Mouse (Mus musculus) T-helper 2 cell (primary cell): ENCODE measurements around the gene Mre11a.

Source experiments
- in situ Hi-C: fragments of 300-600 bp; cut with MboI, MseI; formaldehyde crosslinking; loops from one replicate; pipeline ENCODE4 v1.15.1; 2025; ENCODE audit warnings: high pct_unique_total_duplicates

Gene Mre11a

DNA sequence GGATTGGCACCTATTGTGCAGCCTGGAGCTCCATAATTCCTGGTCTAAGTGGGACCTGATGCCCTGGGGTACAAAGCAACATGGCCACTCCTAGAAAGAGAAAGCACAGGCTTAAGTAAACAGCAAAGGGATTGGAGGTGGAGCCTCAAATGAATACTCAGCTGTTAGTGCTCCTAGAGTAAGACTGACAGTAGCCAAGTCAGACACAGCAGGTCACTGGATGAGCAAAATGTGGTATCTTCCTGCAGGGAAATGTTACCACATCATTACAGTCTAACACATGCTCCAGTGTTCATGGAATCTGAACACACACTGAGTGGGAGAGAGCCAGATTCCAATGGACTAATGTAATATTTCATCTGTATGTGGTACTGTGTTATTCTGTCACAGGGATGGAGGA, 36.9 kb downstream of the Mre11a start:
- in situ Hi-C loops, result no loop called here

DNA sequence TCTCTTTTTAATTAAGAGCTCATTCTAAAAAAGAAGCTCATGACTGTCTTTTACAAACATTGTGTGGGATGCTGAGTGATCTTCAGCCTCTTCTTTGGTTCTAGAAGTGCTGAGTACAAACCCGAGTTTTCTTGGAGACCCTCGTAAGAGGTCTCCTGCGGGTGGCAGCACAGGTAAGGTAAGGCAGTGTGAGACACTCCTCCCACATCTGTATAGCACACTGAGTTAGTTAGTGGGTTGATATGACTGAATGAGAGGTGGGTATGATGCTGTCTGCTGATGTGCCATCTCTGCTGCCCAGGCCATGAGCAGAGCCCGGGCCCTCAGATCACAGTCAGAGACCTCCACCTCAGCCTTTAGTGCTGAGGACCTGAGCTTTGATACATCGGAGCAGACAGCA, 40.4 kb downstream of the Mre11a start:
- in situ Hi-C loops, result loop anchor here (5.0 kb wide), 1 partner anchor 33 kb away; no protein-coding TSS in a partner anchor

DNA sequence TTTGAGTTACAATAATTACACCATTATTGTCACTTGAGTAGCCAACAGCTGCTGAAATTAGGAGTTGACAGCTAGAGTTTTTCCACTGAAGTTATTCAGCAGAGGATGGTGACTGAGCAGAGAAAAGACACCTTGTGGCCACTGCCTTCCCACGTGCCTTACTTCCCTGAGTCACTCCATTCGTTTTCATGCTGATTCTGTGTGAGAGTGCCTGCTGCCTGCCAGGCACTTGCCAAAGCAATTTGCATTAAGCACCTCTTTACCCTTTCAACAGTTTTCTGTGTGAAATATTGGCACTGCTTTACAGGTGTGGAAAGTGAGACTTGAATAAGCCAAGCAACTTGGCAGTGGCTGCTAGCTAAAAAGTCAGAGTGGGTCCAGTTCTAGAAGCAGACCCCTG, 43.4 kb downstream of the Mre11a start:
- in situ Hi-C loops, result loop anchor here (5.0 kb wide), 1 partner anchor 36 kb away; no protein-coding TSS in a partner anchor

DNA sequence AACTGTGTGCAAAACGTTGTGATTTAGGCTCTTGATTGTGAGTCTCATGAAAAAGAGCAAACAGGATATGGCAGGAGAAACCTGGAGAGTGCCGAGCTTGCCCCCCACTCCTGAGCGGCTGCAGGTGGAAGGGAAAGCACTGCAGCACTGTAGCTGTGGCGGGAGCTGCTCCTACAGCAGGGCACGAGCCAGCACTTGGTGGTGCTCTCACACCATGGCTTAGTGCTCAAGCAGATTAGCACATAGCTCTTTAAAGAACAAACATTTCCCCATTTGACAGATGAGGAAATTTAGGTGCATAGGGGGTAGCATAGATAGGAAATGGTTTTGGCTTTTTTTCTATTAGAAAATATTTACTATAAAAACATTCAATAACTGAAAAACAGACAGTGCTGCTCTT, 47.6 kb downstream of the Mre11a start:
- in situ Hi-C loops, result no loop called here

DNA sequence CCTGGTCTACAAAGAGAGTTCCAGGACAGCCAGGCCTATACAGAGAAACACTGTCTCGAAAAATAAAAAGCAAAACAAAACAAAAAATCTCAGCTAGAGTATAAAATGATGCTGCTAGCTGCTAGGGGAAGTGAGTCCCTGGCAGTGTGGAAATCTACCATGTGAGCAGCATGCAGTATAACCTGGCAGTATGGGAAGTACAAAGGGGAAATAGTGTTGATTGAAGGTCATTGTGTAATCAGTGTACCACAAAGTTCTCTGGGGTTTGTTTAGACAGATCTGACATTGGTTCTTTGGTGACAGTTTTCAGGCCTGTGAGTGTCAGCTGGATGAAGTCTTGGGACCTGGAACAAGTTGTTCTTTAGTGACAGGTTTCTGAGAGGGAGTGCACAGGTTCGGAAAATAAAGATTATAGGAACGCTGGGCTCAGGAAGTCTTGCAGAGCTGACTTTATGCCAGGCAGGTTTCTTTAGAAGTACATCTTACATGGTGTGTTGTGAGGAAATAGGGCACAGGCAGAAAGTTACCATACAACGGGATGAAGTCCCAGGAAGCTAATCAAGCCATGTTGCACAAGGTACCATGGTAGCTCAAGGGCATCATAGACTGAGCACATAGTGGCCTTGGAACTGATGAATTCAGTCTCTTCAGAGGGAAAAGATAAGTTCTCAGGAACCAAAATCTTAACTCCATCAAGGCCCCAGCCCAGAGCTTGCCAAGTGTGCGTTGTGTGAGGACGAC, 51.1 kb downstream of the Mre11a start:
- in situ Hi-C loops, result no loop called here

DNA sequence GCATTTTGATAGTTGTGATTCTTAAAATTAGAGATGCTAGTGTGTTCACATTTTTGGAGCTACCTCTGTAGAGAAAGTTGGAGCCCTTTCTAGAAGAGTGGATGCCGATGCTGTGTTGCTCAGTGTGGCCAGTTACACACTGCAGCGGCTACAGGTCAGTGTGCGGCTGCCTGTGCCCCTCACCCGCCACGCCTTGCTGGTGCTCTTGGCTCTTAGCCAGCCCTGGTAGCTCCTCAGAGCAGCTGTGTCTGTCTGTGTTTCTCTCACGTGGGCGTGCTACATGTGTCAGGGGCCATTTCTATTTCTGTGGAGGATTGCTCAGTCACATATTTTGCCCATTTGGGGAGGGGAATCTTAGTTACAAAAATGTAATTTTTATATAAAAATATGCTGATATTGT, 55.1 kb downstream of the Mre11a start:
- in situ Hi-C loops, result no loop called here

DNA sequence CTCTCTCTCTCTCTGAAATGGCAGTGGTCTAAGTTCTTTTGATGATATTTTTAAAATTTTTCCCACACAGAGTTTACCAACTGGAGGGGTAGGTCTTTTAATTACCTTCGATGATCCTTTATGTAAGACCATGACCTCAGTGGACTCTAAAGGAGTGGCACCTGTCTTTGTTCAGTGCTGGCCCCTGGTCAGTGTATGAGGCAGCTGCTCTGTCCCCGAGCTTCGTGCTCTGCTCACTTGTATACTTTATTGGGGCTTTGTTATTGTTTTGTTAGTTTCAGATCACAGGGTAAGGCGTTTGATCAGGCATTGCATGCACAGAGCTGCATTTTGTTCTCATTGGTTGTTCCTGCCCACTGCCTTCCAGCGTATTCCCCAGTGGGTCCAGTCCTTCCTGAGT, 55.5 kb downstream of the Mre11a start:
- in situ Hi-C loops, result no loop called here

DNA sequence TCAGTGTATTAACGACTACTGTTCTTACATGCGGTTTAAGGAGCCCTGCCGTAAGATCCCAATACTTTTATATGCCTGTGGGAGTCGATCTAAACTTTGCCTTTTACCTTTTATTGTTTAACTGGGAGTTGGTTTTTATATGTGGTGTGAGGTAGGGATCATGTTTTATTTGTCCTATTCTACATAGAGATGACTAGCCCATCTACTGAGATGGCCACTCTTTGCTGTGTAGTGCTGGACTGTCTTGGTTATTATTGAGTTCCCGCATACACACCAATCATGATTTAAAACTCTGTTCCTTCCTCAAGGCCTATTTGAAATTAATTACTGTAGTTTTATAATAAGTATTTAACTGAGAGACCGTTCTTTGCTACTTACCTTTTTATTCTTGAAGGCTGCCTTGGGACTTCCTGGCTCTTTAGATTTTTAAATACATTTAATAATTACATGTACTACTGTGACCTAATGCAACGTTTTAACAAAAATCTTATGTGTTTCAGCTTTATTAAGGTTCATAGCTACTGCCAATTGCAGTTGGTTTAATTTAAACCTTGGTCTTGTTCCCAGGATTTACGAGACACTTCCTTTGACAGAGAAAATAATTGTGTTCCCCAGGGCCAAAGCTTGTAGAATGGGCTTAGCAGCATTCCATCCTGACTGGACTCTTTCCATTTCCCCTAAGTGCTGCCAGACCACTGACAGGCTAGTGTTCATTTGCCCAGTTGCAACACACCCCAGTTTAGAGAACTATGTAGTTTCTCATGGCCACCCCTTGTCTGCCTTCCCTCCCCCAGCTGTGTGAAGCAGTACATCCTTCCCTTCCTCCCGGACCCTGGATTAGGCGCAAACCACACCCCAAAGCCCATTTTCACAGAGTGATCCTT, 57.7 kb downstream of the Mre11a start:
- in situ Hi-C loops, result no loop called here

DNA sequence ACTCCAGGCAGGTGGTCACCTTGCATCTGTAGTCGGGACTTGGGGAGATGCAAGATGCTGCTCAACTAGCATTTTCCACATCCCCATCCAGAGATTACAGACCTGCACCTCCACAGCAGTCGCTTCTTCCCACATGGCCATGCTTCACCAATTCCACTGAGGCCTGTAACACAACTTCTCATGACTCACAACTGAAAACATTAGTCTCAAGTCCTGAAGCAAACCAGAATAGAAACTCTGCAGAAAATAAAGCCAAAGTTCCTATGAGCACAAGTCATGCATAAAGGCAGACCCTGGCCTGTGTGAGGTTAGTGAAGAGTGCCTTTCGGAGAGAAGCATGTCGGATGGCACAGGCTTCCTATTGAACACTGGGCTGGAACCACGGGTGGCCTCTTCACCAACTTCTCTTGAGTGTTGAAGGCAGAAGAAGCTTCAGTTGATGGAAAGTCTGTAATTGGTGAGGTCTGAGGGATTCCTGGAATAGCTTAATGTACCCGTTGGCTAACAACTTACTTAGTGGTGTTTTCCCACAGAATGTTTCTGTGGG, 58.9 kb downstream of the Mre11a start:
- in situ Hi-C loops, result no loop called here

DNA sequence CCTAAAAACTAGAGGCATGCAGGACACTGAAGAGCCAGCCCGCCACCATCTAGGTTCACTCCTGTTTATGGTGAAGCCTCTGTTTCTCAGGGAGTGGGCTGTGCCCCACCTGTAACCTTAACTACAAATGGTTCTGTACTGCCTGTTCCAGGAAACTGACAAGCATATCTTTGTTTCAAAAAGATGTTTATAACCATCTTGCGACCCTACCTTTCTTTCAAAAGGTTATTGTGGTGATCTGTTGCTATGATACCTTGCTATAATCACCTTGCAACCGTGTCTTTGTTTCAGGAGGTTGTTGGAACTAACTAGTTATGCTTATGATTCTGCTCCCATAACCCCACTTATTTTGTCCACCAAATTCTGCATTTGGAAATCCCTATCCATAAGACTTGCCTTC, 59.4 kb downstream of the Mre11a start:
- in situ Hi-C loops, result no loop called here

DNA sequence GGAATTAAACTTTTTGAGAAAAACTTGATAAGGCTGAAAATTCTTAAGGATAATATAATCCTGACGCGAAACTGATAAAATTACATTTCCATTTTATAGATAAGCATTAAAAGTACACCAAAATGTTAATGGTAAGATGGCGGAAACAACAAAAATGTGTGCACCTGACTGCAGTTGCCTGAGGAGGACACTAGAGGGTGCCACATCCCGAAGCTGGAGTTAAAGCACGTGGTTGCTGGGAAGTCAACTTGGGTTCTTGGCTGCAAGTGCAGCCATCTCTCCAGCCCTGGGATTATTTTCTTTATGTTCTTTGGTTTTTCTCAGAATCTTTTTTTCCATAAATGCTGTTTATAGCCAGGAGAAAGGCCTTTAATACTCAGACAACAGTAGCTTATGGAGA, 62.0 kb downstream of the Mre11a start:
- in situ Hi-C loops, result loop anchor here (5.0 kb wide), 1 partner anchor 171 kb away; no protein-coding TSS in a partner anchor

DNA sequence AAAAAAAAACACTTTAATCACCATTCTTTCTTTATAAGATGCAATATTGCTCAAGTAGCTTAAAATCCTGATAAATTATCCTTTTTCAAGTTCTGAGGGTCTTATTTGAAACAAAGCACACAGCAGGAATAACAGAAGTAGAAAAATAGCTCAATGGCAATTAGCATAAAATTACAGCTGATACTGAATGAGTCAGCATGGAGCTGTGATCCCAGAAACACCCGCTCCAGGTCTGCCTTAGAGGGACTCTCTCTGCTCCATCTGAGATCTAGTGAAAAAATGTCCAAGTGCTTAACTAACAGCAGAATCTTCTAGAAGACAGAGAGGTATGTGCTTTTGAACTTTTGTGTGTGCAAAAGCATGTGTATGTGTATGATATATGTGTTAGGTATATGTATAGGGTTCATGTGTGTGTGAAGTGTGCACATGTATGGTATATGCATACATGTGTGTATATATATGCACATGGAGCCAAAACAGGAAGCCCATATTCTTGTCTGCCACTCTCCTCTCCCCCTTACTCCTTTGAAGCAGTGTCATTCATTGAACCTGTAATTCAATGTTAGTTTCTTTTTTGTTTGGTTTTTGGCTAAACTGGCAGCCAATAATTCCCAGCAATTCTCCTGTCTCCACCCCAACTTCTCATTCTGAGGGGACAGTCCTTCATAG, 63.9 kb downstream of the Mre11a start:
- in situ Hi-C loops, result loop anchor here (5.0 kb wide), 1 partner anchor 169 kb away; no protein-coding TSS in a partner anchor

DNA sequence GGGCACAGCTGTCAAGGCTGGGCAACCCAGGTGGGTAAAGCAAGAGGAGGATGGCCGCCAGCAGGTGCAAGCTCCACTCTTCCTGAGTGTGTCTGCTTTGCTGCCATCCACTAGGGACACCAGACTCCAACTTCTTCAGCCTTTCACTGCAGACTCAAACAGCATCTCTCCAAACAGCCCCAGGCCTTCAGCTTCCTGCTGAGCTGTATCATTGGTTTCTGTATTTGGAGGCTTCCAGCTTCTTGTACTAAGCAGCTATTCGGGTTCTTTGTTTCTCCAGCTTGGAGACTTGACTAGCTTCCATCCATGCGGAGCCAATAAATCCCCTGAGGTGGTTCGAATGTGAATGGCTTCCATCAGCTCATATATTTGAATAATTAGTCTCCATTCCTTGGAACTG, 70.1 kb downstream of the Mre11a start:
- in situ Hi-C loops, result no loop called here

DNA sequence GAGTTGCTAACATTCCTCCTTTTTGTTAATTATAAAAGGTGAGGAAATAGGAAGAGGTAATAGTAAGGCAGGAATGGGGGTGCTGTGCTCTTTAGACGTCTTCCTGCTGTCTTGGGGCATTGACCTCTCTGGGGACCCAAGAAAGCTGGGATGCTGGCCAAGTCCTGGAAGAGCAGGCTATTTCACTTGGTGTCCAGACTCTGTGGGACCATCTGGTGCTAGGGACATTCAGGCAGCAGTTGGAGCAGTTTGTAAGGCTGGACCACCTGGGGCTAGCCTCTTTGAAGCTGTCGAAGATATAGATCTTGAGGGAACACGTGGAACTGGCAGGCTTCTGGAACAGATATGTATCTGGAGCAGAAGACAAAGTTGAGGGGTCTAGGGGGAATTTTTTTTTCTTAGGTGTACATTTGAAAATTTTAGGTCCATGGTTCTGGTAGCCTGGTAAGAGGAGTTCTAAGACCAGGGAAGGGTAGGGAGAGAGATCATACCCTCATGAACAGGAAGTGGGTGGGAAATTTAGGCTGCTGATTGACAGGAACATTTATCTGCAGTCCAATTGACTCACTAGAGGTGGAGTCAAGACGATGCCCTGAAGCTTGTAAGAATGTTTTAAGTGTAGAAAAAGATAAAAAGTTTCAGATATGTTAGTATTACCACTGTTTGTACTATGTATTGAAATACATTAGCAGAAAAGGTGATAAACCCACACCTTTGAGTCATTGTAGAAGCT, 72.6 kb downstream of the Mre11a start:
- in situ Hi-C loops, result no loop called here

DNA sequence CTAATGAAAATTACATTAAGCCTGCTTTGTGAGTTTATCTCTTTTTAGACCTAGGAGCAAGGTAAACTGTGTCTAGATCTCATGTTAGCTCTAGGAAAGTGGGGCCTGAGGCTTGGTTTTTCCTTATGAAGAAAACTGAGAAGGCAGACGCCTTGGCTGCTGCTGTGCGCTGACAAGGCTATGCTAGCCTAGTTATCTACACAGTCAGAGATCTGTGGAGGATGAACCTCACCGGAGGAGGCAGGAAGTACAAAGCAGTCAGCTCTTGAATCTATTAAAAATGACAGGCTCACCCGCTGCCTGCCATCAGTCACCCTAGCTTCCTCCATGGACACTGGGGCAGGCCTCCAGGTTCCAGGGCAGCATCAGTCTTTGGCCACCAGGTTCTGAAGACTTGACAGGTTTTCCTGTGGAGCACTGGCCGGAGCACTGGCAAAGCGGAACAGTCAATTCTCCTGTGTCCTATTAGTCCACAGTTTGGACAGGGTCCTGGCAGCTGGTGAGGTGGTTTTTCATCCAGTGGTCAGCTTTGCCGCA, 73.8 kb downstream of the Mre11a start:
- in situ Hi-C loops, result no loop called here

DNA sequence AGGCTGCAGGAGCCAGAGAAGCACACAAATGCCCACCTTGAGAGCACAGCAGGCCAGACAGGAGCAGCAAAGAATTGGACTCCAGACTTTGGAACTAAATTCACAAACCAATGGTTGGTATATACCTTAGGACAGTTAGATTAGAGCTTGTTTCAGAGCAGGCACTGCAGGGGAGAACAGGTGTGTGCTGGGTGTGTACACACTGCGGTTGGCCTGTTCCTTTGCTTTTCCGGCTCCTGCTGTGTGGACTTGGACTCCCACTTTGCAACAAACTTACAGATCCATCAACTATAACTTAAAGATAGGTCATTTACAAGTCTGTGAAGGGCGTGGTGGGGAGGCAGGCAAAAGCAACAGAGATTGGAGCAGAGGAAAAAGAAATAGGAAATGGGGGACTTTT, 74.3 kb downstream of the Mre11a start:
- in situ Hi-C loops, result no loop called here

DNA sequence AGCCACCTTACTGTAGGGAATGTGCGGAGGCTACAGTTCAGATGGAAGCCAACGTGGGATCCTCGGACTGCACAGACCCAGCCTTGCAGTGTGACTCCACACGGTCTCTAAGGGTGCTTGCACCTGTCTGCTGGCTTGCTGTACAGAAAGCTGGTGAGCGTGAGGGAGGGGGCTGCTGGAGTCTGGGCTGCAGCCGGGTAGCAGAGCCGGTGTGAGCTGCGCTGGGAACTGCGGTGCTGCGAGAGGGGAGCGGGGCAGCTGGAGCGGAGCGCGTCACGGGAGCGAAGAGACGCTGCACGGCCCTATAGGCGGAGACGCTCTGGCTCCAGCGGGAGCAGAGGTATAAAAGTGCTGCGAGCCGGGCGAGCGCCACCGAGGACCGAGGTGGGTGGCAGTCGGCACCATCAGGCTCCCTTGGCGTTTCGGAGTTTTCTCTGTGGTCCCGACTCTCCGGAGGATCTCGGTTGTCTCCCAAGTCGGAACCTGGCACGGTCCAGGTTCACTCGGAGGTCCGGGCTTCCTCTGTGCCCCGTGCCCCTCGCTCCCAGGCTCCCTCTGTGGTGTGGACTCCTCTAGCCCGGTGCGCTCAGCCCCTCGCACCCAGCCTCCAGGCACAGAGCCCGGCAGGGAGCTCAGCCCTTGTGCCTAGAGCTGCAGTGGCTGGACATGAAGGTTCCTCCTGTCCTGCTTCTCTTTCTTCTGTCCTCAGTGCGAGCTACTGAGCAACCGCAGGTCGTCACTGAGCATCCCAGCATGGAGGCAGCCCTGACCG, 75.6 kb downstream of the Mre11a start, which contains the start of gene Gpr83:
Gene Gpr83 (plus strand): TSS at position 343 of the 772 bp plus-strand sequence.
- in situ Hi-C loops, result no loop called here

DNA sequence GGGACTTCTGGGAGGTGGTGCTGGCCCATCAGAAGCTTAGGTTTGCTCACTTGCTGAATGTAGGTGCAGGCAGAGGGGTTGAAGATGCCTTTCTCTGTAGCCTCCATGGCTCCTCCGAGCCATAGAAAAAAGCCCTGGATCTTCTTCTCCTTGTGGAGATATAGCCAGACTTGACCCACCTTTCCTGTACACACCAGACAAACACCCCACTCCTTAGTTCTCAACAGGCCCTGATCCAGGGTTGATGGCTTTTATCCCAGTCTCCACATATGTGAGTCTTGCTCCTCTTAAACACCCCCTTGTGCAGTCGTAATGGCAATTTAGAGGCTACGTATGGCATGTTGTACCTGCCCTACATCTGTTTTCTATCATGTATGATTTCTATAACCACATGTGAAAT, 78.7 kb downstream of the Mre11a start:
- in situ Hi-C loops, result no loop called here

DNA sequence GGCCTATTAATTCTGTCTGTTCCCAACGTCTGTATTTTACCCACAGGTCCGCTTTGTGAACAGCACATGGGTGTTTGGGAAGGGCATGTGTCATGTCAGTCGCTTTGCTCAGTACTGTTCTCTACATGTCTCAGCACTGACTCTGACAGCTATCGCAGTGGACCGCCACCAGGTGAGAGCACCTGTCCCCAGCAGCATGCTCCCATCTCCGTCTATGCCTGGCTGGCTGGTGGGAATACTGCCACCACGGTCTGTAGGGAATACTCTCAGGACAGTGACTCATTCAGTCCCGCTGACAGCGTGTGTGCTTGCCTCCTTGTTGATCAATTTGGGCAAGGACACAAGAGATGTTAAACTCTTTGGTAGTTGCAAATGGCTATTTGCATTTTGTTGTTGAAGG, 80.3 kb downstream of the Mre11a start:
- in situ Hi-C loops, result no loop called here

DNA sequence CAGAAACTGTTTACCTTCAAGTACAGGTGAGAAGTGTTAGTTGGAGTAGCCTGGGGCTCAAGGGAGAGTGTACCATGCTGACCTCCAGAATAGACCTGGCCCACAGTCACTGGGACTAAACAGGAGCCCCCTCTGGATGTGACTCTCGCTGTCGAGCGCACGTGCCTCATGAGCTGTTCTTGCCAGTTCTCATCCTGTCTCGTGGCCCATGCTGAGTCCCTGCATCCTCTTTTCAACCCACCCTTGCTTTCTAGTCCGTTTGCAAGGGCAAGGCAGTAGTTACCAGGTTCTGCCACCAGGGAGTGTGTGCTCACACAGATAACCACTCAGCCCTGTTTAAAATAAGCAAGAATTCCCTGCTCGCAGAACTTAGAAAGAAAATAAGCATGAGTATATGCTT, 82.5 kb downstream of the Mre11a start:
- in situ Hi-C loops, result no loop called here
